Mouse (Mus musculus) limb, embryonic 11.5 days (tissue): ENCODE measurements around the gene Vmn1r127. TPM values are rescaled to one million over a fixed set of nuclear protein-coding genes. Genes with fewer than 3 reads are reported as not detected.
"Not testable (repeated sequence)": the region's sequence is repeated elsewhere in the genome, so short reads cannot be mapped to it uniquely, and the experiment has no call there.

ENCODE experiments used
- ATAC-seq: fragments of 200-750 bp; cut with Nextera tagmentation; 2 replicates; pipeline ENCODE4 v1.8.0; 2017; ENCODE audit warnings: low read depth; ENCODE audit not compliant: insufficient number of reproducible peaks, low FRiP score, low TSS enrichment
- DNase-seq: peaks from one replicate; pipeline ENCODE4 v3.0.0-alpha.2; 2015; ENCODE audit warnings: low spot score
- H3K27ac ChIP-seq: fragments of 300-500 bp; sonication (generic); replicated peaks from 2 replicates; pipeline ENCODE4 v1.5.1; 2014; ENCODE audit warnings: low read depth, mild to moderate bottlenecking, low read length
- H3K27me3 ChIP-seq: fragments of 300-500 bp; sonication (generic); 2 replicates; pipeline ENCODE4 v1.6.1; 2014; ENCODE audit warnings: mild to moderate bottlenecking, low read length, mixed read lengths; ENCODE audit not compliant: control insufficient read depth, insufficient read depth
- H3K36me3 ChIP-seq: fragments of 300-500 bp; sonication (generic); 2 replicates; pipeline ENCODE4 v1.6.1; 2014; ENCODE audit warnings: mild to moderate bottlenecking, low read length, moderate library complexity, mixed read lengths; ENCODE audit not compliant: control insufficient read depth, insufficient read depth
- H3K4me1 ChIP-seq: fragments of 300-500 bp; sonication (generic); 2 replicates; pipeline ENCODE4 v1.6.1; 2014; ENCODE audit warnings: low read length, mixed read lengths; ENCODE audit not compliant: control insufficient read depth, insufficient read depth
- H3K4me2 ChIP-seq: fragments of 300-500 bp; sonication (generic); 2 replicates; pipeline ENCODE4 v1.6.1; 2014; ENCODE audit warnings: low read depth, mild to moderate bottlenecking, moderate library complexity; ENCODE audit not compliant: severe bottlenecking
- H3K4me3 ChIP-seq: fragments of 300-500 bp; sonication (generic); 2 replicates; pipeline ENCODE4 v1.5.1; 2014; ENCODE audit warnings: low read depth, low read length
- H3K9ac ChIP-seq: fragments of 300-500 bp; sonication (generic); 2 replicates; pipeline ENCODE4 v1.6.1; 2014; ENCODE audit warnings: mild to moderate bottlenecking, low read length
- H3K9me3 ChIP-seq: fragments of 300-500 bp; sonication (generic); 2 replicates; pipeline ENCODE4 v1.6.1; 2016; ENCODE audit warnings: low read length; ENCODE audit not compliant: control insufficient read depth
- WGBS: fragments of 180-500 bp; shearing (Covaris S2); extraction: QIAGEN DNeasy Blood & Tissue Kit; methylation state at CpG from one replicate; pipeline ENCODE4 v1.1.7; 2014; 5-methylcytosine and 5-hydroxymethylcytosine counted together
- polyA plus RNA-seq: library from polyadenylated mRNA; unstranded; fragments of >200 nt; fragmentation: Nextera tagmentation; extraction: Ambion mirVana; gene quantifications from 2 replicates; pipeline ENCODE4 v1.2.1, GENCODE M21; 2014

The Vmn1r127 gene
- not detected in 2 replicates for polyA plus RNA-seq

DNA sequence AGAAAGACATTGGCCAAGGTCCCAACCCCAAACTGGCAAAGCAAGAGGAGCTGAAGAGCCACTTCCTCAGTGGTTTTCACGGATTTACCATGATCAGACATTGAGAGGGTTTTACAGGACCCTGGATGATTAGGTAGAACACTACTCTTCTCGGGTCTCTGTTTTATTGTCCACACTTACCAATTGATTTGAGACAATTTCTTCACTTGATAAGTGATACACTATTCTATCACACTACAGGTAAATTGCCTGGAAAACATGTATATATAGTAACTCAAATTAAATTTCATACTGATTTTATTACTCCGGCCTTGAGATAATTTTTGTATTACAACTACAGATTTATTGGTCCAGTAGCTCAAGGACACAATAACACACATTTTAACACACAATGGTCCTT is at the start of gene Vmn1r127:
Gene Vmn1r127, minus strand, starts transcription at position 101 of the 400 bp plus-strand sequence.
- not testable (repeated sequence) for ATAC-seq, H3K4me1 ChIP-seq, H3K27me3 ChIP-seq, H3K36me3 ChIP-seq, H3K9me3 ChIP-seq, DNase-seq, H3K9ac ChIP-seq, H3K4me3 ChIP-seq, H3K4me2 ChIP-seq, H3K27ac ChIP-seq
- WGBS, result no CpG with 5 or more reads among the region's 3 CpGs

DNA sequence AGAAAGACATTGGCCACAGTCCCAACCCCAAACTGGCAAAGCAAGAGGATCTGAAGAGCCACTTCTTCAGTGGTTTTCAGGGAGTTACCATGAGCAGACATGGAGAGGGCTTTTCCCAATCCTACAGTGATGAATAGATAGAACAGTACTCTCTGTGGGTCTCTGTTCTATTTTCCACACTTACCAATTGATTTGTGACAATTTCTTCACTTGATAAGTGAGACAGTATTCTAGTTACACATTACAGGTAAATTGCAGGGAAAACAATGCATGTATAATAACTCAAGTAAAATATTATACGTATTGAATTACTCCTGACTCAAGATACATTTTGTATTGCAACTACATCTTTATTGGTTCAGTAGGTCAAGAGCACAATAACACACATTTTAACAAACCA is 41.5 kb upstream of the Vmn1r127 start, which contains the start of gene Vmn1r129:
Gene Vmn1r129, minus strand, starts transcription at position 101 of the 400 bp plus-strand sequence.
- not testable (repeated sequence) for H3K9ac ChIP-seq, DNase-seq, H3K9me3 ChIP-seq, ATAC-seq, H3K36me3 ChIP-seq, H3K27ac ChIP-seq, H3K4me3 ChIP-seq, H3K4me2 ChIP-seq, H3K27me3 ChIP-seq, H3K4me1 ChIP-seq
- no CpG with 5 or more reads among the region's 1 CpGs for WGBS

DNA sequence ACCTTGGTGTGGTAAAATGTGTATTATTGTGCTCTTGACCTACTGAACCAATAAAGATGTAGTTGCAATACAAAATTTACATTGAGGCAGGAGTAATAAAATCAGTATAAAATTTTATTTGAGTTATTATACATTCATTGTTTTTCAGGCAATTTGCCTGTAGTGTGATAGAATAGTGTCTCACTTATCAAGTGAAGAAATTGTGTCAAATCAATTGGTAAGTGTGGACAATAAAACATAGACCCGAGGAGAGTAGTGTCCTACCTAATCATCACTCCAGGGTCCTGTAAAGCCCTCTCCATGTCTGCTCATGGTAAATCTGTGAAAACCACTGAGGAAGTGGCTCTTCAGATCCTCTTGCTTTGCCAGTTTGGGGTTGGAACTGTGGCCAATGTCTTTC is 29.4 kb upstream of the Vmn1r127 start, which contains the start of gene Vmn1r128:
Gene Vmn1r128, plus strand, starts transcription at position 301 of the 400 bp plus-strand sequence.
- H3K4me3 ChIP-seq, ATAC-seq, H3K4me1 ChIP-seq, H3K9me3 ChIP-seq, H3K4me2 ChIP-seq, H3K36me3 ChIP-seq, H3K27ac ChIP-seq, H3K9ac ChIP-seq, DNase-seq, H3K27me3 ChIP-seq: not testable (repeated sequence)
- 63% methylated on average over 1 of the region's 1 CpGs for WGBS

DNA sequence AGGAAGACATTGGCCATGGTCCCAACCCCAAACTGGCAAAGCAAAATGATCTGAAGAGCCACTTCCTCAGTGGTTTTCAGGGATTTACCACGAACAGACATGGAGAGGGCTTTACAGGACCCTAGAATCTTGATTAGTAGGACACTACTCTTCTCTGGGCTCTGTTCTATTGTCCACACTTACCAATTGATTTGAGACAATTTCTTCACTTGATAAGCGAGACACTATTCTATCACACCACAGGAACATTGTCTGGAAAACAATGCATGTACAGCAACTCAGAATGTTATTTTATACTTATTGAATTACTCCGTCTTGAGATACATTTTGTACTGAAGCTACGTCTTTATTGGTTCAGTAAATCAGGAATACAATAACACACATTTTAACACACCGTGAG is 18.3 kb downstream of the Vmn1r127 start, which contains the start of gene Vmn1r126:
Gene Vmn1r126, minus strand, starts transcription at position 101 of the 400 bp plus-strand sequence.
- not testable (repeated sequence) for H3K9me3 ChIP-seq, H3K27me3 ChIP-seq, H3K27ac ChIP-seq, ATAC-seq, H3K9ac ChIP-seq, DNase-seq, H3K4me2 ChIP-seq, H3K4me3 ChIP-seq, H3K4me1 ChIP-seq, H3K36me3 ChIP-seq
- WGBS, result no CpG with 5 or more reads among the region's 5 CpGs

DNA sequence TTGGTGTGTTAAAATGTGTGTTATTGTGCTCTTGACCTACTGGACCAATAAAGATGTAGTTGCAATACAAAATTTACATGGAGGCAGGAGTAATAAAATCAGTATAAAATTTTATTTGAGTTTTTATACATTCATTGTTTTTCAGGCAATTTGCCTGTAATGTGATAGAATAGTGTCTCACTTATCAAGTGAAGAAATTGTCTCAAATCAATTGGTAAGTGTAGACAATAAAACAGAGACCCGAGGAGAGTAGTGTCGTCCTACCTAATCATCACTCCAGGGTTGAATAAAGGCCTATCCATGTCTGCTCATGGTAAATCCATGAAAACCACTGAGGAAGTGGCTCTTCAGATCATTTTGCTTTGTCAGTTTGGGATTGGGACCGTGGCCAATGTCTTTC is 47.8 kb downstream of the Vmn1r127 start, which contains the start of gene Vmn1r125:
Gene Vmn1r125, plus strand, starts transcription at position 301 of the 400 bp plus-strand sequence.
- 77% methylated on average over 3 of the region's 3 CpGs for WGBS
- not testable (repeated sequence) for H3K4me1 ChIP-seq, ATAC-seq, H3K4me2 ChIP-seq, DNase-seq, H3K27ac ChIP-seq, H3K9me3 ChIP-seq, H3K36me3 ChIP-seq, H3K9ac ChIP-seq, H3K4me3 ChIP-seq, H3K27me3 ChIP-seq

Other genes starting within 250 kb of the Vmn1r127 start
- not detected in 2 replicates for gene Vmn1r121, start 221.3 kb downstream of the Vmn1r127 start, polyA plus RNA-seq
- not detected in 2 replicates for gene Vmn1r122, start 185.7 kb downstream of the Vmn1r127 start, polyA plus RNA-seq
- not detected in 2 replicates for gene Vmn1r123, start 157.7 kb downstream of the Vmn1r127 start, polyA plus RNA-seq
- not detected in 2 replicates for gene Gm5157, start 129.4 kb downstream of the Vmn1r127 start, polyA plus RNA-seq
- not detected in 2 replicates for gene Vmn1r124, start 59.2 kb downstream of the Vmn1r127 start, polyA plus RNA-seq
- gene Vmn1r125, start 47.7 kb downstream of the Vmn1r127 start, polyA plus RNA-seq, result not detected in 2 replicates
- not detected in 2 replicates for gene Vmn1r126, start 18.4 kb downstream of the Vmn1r127 start, polyA plus RNA-seq
- not detected in 2 replicates for gene Vmn1r128, start 29.5 kb upstream of the Vmn1r127 start, polyA plus RNA-seq
- not detected in 2 replicates for gene Vmn1r129, start 41.4 kb upstream of the Vmn1r127 start, polyA plus RNA-seq
- not detected in 2 replicates for gene Gm6882, start 112.9 kb upstream of the Vmn1r127 start, polyA plus RNA-seq
- not detected in 2 replicates for gene Vmn1r130, start 191.9 kb upstream of the Vmn1r127 start, polyA plus RNA-seq
- gene Vmn1r131, start 226.2 kb upstream of the Vmn1r127 start, polyA plus RNA-seq, result not detected in 2 replicates